Mouse (Mus musculus) forebrain, postnatal 0 days (tissue): ENCODE results near the gene Crip1. TPM values are rescaled to one million over a fixed set of nuclear protein-coding genes. Genes with fewer than 3 reads are reported as not detected.

Experiments used
- ATAC-seq: fragments of 200-750 bp; cut with Nextera tagmentation; 2 replicates; pipeline ENCODE4 v1.8.0; 2017; ENCODE audit warnings: mild to moderate bottlenecking, moderate library complexity
- DNase-seq: peaks from one replicate; pipeline ENCODE4 v3.0.0-alpha.2; 2015
- H3K27ac ChIP-seq: fragments of 300-500 bp; sonication (generic); 2 replicates; pipeline ENCODE4 v1.5.1; 2014; ENCODE audit warnings: low read depth, mild to moderate bottlenecking, antibody characterized with exemption, low read length, moderate library complexity, mixed read lengths
- H3K27me3 ChIP-seq: fragments of 300-500 bp; sonication (generic); 2 replicates; pipeline ENCODE4 v1.6.1; 2014; ENCODE audit warnings: mild to moderate bottlenecking, low read length, mixed read lengths; ENCODE audit not compliant: insufficient read depth
- H3K36me3 ChIP-seq: fragments of 300-500 bp; sonication (generic); 2 replicates; pipeline ENCODE4 v1.6.1; 2014; ENCODE audit warnings: mild to moderate bottlenecking, moderate library complexity; ENCODE audit not compliant: insufficient read depth
- H3K4me1 ChIP-seq: fragments of 300-500 bp; sonication (generic); 2 replicates; pipeline ENCODE4 v1.6.1; 2014; ENCODE audit warnings: antibody characterized with exemption; ENCODE audit not compliant: insufficient read depth
- H3K4me2 ChIP-seq: fragments of 300-500 bp; sonication (generic); 2 replicates; pipeline ENCODE4 v1.6.1; 2014; ENCODE audit warnings: low read depth, mild to moderate bottlenecking, moderate library complexity
- H3K4me3 ChIP-seq: fragments of 300-500 bp; sonication (generic); 2 replicates; pipeline ENCODE4 v1.5.1; 2014; ENCODE audit warnings: low read depth, low read length, mixed read lengths
- H3K9ac ChIP-seq: fragments of 300-500 bp; sonication (generic); 2 replicates; pipeline ENCODE4 v1.6.1; 2014; ENCODE audit warnings: mild to moderate bottlenecking
- H3K9me3 ChIP-seq: fragments of 300-500 bp; sonication (generic); 2 replicates; pipeline ENCODE4 v1.6.1; 2016; ENCODE audit warnings: low read length
- CTCF ChIP-seq: sonication (generic); IDR thresholded peaks from 2 replicates; pipeline ENCODE4 v1.5.1; 2016; ENCODE audit warnings: antibody characterized with exemption, control low read depth, low read depth
- WGBS: fragments of 180-500 bp; shearing (Covaris S2); extraction: QIAGEN DNeasy Blood & Tissue Kit; methylation state at CpG from one replicate; pipeline ENCODE4 v1.1.7; 2014; 5-methylcytosine and 5-hydroxymethylcytosine counted together
- polyA plus RNA-seq: library from polyadenylated mRNA; unstranded; fragments of >200 nt; fragmentation: Nextera tagmentation; extraction: Ambion mirVana; gene quantifications from 2 replicates; pipeline ENCODE4 v1.2.1, GENCODE M21; 2015
- total RNA-seq: library from RNA; depleted of rRNA; stranded (reverse); fragments of >200 nt; gene quantifications from 2 replicates; pipeline ENCODE4 v1.2.3, GENCODE M21; 2014; rRNA removed

Gene Crip1
- total and polyA plus RNA-seq, 2 experiments from 2014 or later, result 16.1 to 28.9 TPM

GRCm38 (mm10) chr12:113201301-113201700 is 55.2 kb downstream of the Crip1 start:
- Histone ChIP-seq H3K4me1 (no peaks in the 10 kb centered on the region), H3K36me3 (no peaks in the 10 kb centered on the region), H3K9ac (no peak overlapping the region), H3K4me3 (no peak overlapping the region), H3K4me2 (no peak overlapping the region), H3K27me3 (no peaks in the 10 kb centered on the region), H3K27ac (no peak overlapping the region), H3K9me3 (no peaks in the 10 kb centered on the region)
- 91% methylated on average over 4 of the region's 4 CpGs for WGBS
- no peak for TF ChIP-seq CTCF
- no peak for DNase-seq
- no peak for ATAC-seq

- Histone ChIP-seq H3K4me3 (no peak overlapping the region), H3K9me3 (no peaks in the 10 kb centered on the region), H3K9ac (no peak overlapping the region), H3K4me1 (no peaks in the 10 kb centered on the region), H3K27ac (no peak overlapping the region), H3K27me3 (no peaks in the 10 kb centered on the region), H3K4me2 (no peak overlapping the region), H3K36me3 (no peaks in the 10 kb centered on the region)
- ATAC-seq (no peak), DNase-seq (no peak)
- TF ChIP-seq CTCF, result no peak
Observed at GRCm38 (mm10) chr12:113202008-113202407, 55.9 kb downstream of the Crip1 start.

Other genes starting within 250 kb of the Crip1 start
- gene Jag2, start 216.5 kb upstream of the Crip1 start, total RNA-seq, result 66.9 and 69.4 TPM in 2 replicates
- gene Jag2, start 216.5 kb upstream of the Crip1 start, polyA plus RNA-seq, result 5.5 and 7.9 TPM in 2 replicates
- 22.2 and 31.5 TPM in 2 replicates for gene Nudt14, start 204.2 kb upstream of the Crip1 start, total RNA-seq
- 55.5 and 60.4 TPM in 2 replicates for gene Nudt14, start 204.2 kb upstream of the Crip1 start, polyA plus RNA-seq
- gene Btbd6, start 169.8 kb upstream of the Crip1 start, total RNA-seq, result 60.4 and 60.5 TPM in 2 replicates
- gene Btbd6, start 169.8 kb upstream of the Crip1 start, polyA plus RNA-seq, result 46.7 and 54.3 TPM in 2 replicates
- gene Brf1, start 145.6 kb upstream of the Crip1 start, total RNA-seq, result 47.6 and 54.4 TPM in 2 replicates
- 32.3 and 40.2 TPM in 2 replicates for gene Brf1, start 145.6 kb upstream of the Crip1 start, polyA plus RNA-seq
- gene Pacs2, start 131.8 kb upstream of the Crip1 start, total RNA-seq, result 103 and 116 TPM in 2 replicates
- 14.3 and 23.2 TPM in 2 replicates for gene Pacs2, start 131.8 kb upstream of the Crip1 start, polyA plus RNA-seq
- gene Tex22, start 71.8 kb upstream of the Crip1 start, total RNA-seq, result 0.54 and 1.7 TPM in 2 replicates
- gene Tex22, start 71.8 kb upstream of the Crip1 start, polyA plus RNA-seq, result not detected in 2 replicates
- 49.2 and 59.3 TPM in 2 replicates for gene Mta1, start 48.0 kb upstream of the Crip1 start, total RNA-seq
- 13.6 and 13.8 TPM in 2 replicates for gene Mta1, start 48.0 kb upstream of the Crip1 start, polyA plus RNA-seq
- 191 and 198 TPM in 2 replicates for gene Crip2, start 6.1 kb upstream of the Crip1 start, total RNA-seq
- gene Crip2, start 6.1 kb upstream of the Crip1 start, polyA plus RNA-seq, result 533 and 584 TPM in 2 replicates
- 7.8 and 8.6 TPM in 2 replicates for gene Tedc1, start 10.1 kb downstream of the Crip1 start, total RNA-seq
- gene Tedc1, start 10.1 kb downstream of the Crip1 start, polyA plus RNA-seq, result 7.6 and 10.0 TPM in 2 replicates
- 71.8 and 75.6 TPM in 2 replicates for gene Tmem121, start 39.6 kb downstream of the Crip1 start, total RNA-seq
- gene Tmem121, start 39.6 kb downstream of the Crip1 start, polyA plus RNA-seq, result 59.3 and 66.7 TPM in 2 replicates